Mouse (Mus musculus): Measurements from ENCODE around the gene Thrb.

The Thrb gene

GRCm38 (mm10) chr14:17784207-17784806, 124.2 kb downstream of the Thrb start:
- no peak for DNase-seq (ENCODE audit: low spot score)

- DNase-seq (ENCODE audit: low spot score), result no peak
These were observed 125.3 kb downstream of the Thrb start for GRCm38 (mm10) chr14:17785370-17785769.

GRCm38 (mm10) chr14:17786249-17786648, 126.2 kb downstream of the Thrb start:
- DNase-seq (ENCODE audit: low spot score), result no peak

DNA sequence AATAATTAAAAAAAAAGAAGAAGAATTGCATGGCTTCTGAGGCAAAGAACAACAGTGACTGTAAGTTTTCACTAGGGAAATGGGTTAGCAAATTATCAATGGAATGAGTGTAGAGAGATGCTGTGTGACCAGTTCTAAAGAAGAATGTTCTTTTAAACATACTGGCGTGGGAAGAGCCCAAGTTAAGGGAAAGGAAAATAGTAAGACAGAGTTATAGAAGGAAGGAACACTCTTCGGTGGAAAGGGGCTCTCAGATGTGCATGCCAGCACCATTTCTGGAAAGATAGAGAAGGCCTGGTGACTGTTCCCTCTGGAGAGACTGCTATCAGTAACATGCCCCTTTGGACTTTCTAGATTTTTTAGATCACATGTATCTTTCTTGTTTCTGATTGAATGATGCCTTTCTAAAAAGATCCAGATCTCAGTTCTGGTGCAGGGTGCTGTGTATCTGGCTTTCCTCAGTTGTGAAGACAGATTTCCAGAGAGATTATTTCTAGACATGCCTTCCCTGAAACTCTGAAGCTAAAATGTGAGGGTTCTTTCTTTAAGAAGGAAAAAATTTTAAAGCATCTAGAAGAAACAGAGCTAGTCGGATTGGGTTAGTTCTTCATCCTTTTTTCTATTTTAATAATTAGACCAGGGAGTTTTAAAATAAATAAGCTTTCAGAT, 144.0 kb downstream of the Thrb start:
- no peak for DNase-seq (ENCODE audit: low spot score)

DNA sequence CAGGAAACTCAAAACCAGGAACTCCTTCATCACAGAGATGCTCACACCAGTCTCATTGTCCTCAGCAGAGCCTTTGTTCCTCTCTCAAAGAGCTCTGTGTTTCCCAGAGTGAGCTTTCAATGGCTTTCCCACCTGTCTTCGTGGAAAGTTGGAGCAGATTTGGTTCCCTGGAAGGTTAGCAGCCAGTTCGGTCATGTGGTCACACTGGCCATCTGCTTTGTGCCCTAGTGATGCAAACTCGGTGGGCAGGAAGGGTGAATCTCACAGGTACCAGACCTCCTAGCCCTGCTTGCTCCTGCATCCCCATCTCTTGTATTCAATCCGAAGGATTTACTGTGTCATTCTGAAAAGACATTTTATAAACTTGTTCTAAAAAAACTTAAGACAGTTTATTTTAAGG, 151.0 kb downstream of the Thrb start:
- DNase-seq (ENCODE audit: low spot score), result no peak

- no peak for DNase-seq (ENCODE audit: low spot score)
These were observed 152.4 kb downstream of the Thrb start for GRCm38 (mm10) chr14:17812414-17812813.

GRCm38 (mm10) chr14:17815103-17815502, 155.0 kb downstream of the Thrb start:
- no peak for DNase-seq (ENCODE audit: low spot score)

DNA sequence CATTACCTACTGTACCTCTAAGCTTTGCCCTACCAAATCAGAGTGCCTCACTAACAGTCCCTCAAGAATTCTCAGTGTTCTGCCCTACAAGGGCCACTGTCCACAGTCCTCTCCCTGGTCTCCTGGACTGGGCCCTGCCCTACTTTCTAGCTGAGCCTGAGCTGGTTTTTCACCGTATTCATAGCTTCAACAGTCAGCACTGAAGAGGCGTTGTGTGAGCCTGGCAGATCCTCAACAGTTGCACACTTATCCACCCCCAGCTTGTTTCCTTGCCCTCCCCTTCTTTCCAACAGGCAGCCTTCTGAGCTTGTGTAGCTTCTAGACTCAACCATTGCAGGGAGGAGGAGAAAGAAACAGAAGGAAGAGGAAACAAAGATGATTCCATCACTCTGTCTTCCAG, 158.0 kb downstream of the Thrb start:
- DNase-seq (ENCODE audit: low spot score), result no peak

DNA sequence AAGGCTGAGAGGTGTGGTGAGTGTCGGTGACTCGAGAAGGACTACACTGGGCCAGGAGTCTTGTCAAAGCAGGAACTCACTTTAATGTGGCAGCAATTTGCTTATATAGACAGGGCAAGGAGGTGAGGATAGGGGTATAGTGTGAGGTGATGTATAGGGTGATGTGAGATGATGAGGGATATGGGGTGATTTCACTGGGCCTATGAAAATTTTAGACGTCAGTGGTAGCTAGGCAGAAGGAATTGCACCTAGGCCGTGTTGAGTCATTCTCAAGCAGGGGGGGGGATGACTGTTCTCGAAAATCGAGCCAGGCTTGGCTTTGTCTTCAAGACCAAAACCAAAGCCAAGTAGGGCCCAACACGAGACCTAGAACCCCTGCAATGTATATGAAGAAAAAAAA, 162.7 kb downstream of the Thrb start:
- no peak for DNase-seq (ENCODE audit: low spot score)

DNA sequence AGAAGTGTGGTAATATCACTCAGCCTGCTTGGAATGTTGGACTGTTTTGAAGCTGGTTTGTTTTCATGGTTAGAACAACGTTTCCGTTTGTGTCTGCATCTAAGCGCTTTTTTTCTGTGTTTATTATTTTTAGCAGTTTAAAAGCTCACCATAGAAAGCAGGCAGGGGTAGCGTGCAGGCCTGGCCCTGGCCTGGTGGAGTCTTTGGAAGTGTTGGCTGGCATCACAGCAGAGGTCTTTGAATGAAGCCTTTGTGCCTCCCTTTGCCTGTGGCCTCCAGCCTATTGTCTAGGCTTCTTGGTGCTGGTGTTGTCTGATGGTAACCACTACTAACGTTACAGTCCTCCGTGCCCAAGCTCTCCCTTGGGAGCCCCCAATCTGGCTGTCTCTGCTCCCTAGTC, 167.3 kb downstream of the Thrb start:
- no peak for DNase-seq (ENCODE audit: low spot score)

DNA sequence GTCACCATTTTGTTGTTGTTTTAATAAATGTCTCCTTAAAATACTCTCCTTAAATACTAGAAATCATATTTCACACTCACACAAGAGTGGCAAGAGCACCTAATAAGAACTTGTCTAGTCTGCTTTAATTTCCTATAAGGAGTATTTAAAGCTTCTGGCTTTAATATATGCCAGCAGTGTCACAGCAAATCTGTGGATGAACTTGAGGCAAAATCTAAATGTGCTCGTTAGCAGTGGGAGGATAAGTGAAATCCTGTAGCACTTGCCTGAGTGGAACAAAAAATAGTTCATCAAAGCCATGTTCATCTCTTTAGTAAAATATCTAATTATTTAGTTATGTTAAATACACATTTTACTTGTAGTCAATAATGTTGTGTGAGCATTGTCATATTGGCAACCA, 175.7 kb downstream of the Thrb start:
- no peak for DNase-seq (ENCODE audit: low spot score)

GRCm38 (mm10) chr14:17836766-17837165, 176.7 kb downstream of the Thrb start:
- no peak for DNase-seq (ENCODE audit: low spot score)

DNA sequence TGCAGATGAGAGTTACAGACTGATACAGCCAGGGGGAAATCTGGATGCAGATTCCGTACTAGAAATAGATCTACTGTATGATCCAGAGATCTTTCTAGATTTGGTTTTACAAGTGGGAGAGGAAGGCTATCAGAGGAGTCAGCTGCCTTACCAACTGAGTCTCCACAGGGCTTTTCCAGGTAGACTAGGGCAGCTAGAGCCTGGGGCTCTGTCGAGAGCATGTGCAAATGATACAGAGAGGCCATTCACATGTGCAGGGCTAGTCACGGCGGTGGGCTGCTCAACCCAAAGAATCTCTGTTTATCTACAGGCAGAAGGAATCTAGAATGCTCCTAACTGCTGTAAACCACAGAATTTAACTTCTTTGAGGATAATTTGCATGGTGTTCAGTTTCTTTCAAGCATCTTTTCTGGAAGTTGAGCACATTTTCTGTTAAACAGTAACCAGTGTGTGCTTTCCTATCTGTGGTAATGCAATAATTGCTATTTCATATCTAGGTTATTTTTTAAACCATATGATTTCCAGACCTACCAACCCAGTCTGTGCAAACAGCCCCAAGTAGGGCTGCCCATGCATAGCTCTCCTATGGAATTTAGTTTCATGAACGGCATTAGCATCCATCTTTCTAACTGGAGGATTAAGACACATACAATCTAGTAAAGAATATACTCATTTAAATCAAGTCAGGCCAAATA, 185.1 kb downstream of the Thrb start:
- no peak for DNase-seq (ENCODE audit: low spot score)

GRCm38 (mm10) chr14:17845871-17846270, 185.8 kb downstream of the Thrb start:
- no peak for DNase-seq (ENCODE audit: low spot score)

DNA sequence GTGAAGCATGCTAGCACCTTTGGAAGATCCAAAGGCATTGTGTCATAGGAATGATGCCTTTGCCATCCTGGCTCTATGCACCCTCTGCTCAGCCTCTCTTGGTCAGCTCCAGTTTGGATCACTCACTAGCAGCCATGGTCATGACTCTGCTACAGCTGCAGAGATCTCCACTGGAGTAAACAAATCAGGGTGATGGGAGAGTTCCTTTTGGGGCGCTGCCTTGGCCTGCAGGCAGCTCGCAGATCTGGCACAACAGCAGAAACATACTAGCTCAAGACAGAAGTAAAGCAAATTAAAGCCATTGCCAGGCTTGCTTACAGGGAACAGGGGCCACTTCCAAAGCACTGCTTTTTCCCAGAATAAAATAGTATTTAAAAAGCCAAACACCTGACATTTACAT, 186.6 kb downstream of the Thrb start:
- no peak for DNase-seq (ENCODE audit: low spot score)

DNA sequence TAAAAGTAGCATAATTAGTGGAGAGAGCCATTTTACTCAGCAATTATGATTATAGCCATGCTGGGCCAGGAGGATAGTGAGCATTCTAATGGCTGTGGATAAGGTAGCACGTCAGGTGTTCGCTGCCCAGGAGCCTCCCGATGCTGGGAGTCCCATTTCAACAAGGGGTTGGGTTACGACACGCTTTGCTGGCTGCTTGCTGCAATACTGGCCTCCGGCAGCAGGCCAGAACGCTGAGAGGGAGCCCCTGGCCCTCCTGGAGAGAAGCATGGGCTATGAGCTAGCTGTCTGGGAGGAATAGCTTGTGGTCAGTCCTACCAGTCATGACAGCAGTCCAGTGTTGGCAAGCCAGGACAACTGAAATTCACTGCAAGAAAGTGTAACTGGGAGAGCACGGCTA, 187.2 kb downstream of the Thrb start:
- DNase-seq (ENCODE audit: low spot score), result no peak

DNA sequence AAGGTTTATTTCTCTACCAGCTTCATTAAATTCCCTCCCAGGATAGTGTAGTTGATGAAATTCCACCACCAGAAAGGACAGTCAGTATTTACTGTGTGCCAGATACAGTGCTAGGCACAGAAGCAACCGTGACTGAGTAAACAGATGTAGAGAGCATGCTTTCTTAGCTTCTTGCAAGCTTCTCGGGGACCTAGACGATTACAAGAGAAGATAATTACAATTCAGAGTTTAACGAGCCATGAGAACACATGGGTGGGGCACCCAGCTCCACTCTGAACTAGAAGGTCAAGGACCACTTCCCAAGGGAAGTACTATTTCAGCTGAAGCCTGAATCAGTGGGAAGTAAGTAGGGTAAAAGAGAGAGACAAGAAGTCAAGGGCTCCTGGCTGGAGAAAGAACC, 190.3 kb downstream of the Thrb start:
- no peak for DNase-seq (ENCODE audit: low spot score)

DNA sequence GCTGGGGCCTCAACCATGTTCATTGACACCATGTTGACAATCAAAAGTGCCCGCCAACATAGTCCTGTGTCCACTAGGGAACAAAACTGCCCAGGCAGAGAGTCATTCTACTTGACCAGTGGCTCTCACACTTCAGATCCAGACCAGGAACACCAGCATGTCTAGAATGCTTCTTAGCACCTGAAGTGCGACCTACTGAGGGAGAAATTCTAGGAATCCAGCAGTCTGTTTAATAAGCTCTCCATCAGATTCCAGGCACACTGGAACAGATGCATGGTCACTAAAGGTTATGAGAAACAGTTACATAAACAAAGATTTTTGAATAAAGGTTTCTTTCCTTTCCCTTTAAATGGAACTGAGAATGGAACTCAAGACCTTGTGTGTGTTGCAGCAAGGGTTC, 192.2 kb downstream of the Thrb start:
- no peak for DNase-seq (ENCODE audit: low spot score)

DNA sequence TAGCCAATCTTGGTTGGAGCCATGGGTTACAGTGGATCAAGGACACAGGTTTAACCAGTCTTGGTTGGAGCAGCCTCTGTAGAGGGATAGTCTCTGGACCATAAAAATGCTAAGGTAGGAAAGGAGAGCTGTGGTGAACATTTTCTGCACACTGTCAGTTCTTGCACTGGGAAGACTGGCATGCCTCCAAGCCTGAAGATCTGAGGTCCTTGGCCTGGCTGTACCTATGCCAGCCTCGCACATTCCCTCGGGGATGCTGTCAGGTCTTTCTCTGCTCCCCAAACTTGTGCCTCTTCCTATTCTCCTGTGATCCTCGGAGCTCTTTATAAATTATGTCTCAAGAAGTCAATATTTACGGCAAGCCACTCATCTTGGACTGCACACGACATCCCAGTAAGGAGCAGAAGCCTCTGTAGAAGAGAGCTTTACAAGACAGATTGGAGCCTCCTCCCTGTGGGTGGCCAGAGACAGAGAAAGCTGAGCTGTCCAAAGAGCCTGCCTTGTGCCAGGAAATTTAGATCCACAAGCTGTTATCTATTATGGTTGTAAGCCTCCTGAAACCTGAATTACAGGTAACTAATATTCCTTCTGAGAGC, 199.8 kb downstream of the Thrb start:
- no peak for DNase-seq (ENCODE audit: low spot score)

DNA sequence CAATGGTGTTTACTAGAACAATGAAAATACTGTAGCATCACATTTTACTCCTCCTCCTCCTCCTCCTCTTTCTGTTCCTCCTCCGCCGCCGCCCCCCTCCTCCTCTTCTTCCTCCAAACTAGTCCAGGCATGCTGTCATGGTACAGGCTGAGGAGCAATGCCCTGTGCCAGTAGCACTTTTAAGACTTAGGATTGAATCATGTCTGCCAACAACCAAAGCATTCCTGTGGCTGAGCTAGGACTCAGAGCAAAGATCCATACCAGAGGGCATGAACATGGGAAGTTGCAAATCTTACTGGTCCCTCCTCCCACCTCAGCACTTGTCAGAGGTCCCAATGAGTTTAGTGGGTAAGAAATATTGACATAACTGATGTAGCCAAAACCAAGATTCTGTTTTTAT, 202.6 kb downstream of the Thrb start:
- DNase-seq (ENCODE audit: low spot score), result no peak

- no peak for DNase-seq (ENCODE audit: low spot score)
These were observed 203.8 kb downstream of the Thrb start for GRCm38 (mm10) chr14:17863701-17864320.

DNA sequence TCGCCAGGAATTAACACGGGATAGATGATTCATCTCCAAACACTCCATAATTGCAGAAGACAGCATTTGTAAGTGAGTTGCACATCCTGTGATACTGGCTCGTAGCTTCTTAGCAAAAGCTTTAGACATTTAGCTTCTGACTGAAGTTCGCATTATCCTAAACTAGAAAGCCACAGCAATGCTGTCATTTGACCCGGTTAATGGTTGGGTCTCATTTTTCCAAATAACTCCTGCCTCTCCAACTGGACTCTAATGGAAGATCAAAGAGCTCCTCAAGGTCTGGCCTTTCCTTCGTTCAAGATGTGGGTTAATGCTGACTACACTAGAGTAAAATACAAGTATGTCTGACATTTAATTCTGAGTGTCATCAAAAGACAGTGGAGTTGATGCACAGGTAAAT, 208.3 kb downstream of the Thrb start:
- no peak for DNase-seq (ENCODE audit: low spot score)

- DNase-seq (ENCODE audit: low spot score), result no peak
These were observed 215.9 kb downstream of the Thrb start for GRCm38 (mm10) chr14:17875946-17876345.

Measured in testis, postnatal 10 days (tissue).